8 mouse cellular contexts compared by ENCODE assay signal in the genomic region with DNA sequence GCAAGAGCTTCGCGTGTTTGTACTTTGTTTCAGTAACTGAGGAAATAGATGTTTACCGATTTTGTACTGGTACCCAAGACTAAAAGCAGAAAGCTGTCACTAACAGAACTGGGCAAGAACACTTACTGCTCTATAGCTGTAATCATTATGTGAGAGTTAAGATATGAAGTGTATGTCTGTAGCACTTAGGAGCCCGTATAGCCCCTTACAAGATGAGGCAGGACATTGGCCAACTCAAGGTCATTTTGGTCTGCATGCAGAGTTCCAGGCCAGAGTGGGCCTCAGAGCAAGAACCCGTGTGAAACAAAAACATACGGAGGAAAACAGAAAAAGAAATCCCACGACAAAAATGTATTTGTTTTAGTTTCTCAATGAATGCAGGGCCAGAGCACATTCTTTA. TPM values are rescaled to one million over a fixed set of nuclear protein-coding genes. Genes with fewer than 3 reads are reported as not detected.
DNase-seq lines count a peak whose midpoint lies in the region; ATAC-seq and TF ChIP-seq lines count a peak whose summit lies in the region.

No protein-coding gene starts in this region.

- no peaks in the 10 kb centered on the region for H3K27me3 ChIP-seq in CH12.LX (replicated peaks)
- no peaks in the 10 kb centered on the region for H3K27me3 ChIP-seq in forebrain, embryonic 14.5 days (replicated peaks; ENCODE audit: control insufficient read depth, insufficient read depth, low read length)
- no peaks in the 10 kb centered on the region for H3K27me3 ChIP-seq in liver, embryonic 16.5 days (ENCODE audit: control insufficient read depth, insufficient read depth, low read depth, low read length)

- H3K4me2 ChIP-seq in CH12.LX (ENCODE audit: insufficient read depth, low read depth, poor library complexity, severe bottlenecking), result peak overlapping the region; percentile 74
- peak overlapping the region; percentile 79 for H3K4me2 ChIP-seq in forebrain, embryonic 14.5 days (ENCODE audit: low read length)
- H3K4me2 ChIP-seq in liver, embryonic 16.5 days (ENCODE audit: low read depth, low read length), result peak overlapping the region; percentile 96

- H3K36me3 ChIP-seq in CH12.LX (replicated peaks in 1 of 2; ENCODE audit: control insufficient read depth in 1 of 2, insufficient read depth in 1 of 2, low read length in 1 of 2), result peaks cover 4 to 24% of the 10 kb centered on the region in 2 experiments
- no peaks in the 10 kb centered on the region for H3K36me3 ChIP-seq in forebrain, embryonic 14.5 days (ENCODE audit: control insufficient read depth, insufficient read depth, low read length)
- no peaks in the 10 kb centered on the region for H3K36me3 ChIP-seq in liver, embryonic 16.5 days (ENCODE audit: control insufficient read depth, insufficient read depth)

- no peaks in the 10 kb centered on the region for H3K9me3 ChIP-seq in CH12.LX (replicated peaks; ENCODE audit: low read length)
- no peaks in the 10 kb centered on the region for H3K9me3 ChIP-seq in forebrain, embryonic 14.5 days (replicated peaks; ENCODE audit: control insufficient read depth, low read length)
- H3K9me3 ChIP-seq in liver, embryonic 16.5 days (replicated peaks; ENCODE audit: control insufficient read depth, low read length), result no peaks in the 10 kb centered on the region

- no peak for TF ChIP-seq POLR2A in CH12.LX (IDR thresholded peaks at IDR 0.05; ENCODE audit: low read depth, low read length)

- no peak for TF ChIP-seq CTCF in CH12.LX (conservative IDR thresholded peaks at IDR 0.05 in 1 of 2, IDR thresholded peaks at IDR 0.05 in 1 of 2; ENCODE audit: low read depth in 2 of 2, low read length in 2 of 2)

- 41% methylated on average over 7 of the region's 7 CpGs for WGBS in forebrain, embryonic 14.5 days
- 43% methylated on average over 7 of the region's 7 CpGs for WGBS in liver, embryonic 16.5 days (ENCODE audit: insufficient replicate concordance)

- intact Hi-C loops in heart, postnatal 25 days (cut with DNase I), result loop anchor here (5.0 kb wide), 2 partner anchors 37 to 107 kb away; partner anchors contain the start of genes Klhl28, Prpf39 and Togaram1

- H3K27ac ChIP-seq in CH12.LX (ENCODE audit: insufficient read depth, low read depth), result peak overlapping the region; percentile 46; the same call in 1 of the 2 replicates
- H3K27ac ChIP-seq in forebrain, embryonic 14.5 days (ENCODE audit: low read depth, low read length), result 0 out of 2 replicates have a peak overlapping the region, but pooled peaks have one; percentile 91
- H3K27ac ChIP-seq in liver, embryonic 16.5 days (ENCODE audit: low read length), result peak overlapping the region; percentile 73

- peaks cover 4 to 31% of the 10 kb centered on the region in 2 experiments; a peak in 3 of 4 replicates for H3K4me1 ChIP-seq in CH12.LX (ENCODE audit: control insufficient read depth in 1 of 2, insufficient read depth in 2 of 2)
- peaks cover 19% of the 10 kb centered on the region for H3K4me1 ChIP-seq in forebrain, embryonic 14.5 days (ENCODE audit: control insufficient read depth, insufficient read depth, low read length)
- H3K4me1 ChIP-seq in liver, embryonic 16.5 days (ENCODE audit: control insufficient read depth, low read depth, low read length), result peaks cover 31% of the 10 kb centered on the region

- ATAC-seq in forebrain, embryonic 14.5 days, result no peak
- no peak for ATAC-seq in liver, embryonic 16.5 days (ENCODE audit: low read depth)

- peak overlapping the region; percentile 77 for H3K9ac ChIP-seq in CH12.LX (ENCODE audit: insufficient read depth, low read depth)
- peak overlapping the region; percentile 92 for H3K9ac ChIP-seq in forebrain, embryonic 14.5 days (ENCODE audit: low read length)
- H3K9ac ChIP-seq in liver, embryonic 16.5 days (ENCODE audit: low read depth, low read length), result peak overlapping the region; percentile 15; the same call in 1 of the 2 replicates

- in situ Hi-C loops in CH12.LX (cut with MboI; ENCODE audit: low pct_ligation_motif_present, low pct_unique_long_range_greater_than_20kb, low sequenced_read_pairs), result no loop called here

- peaks cover 45% of the 10 kb centered on the region for H3K79me2 ChIP-seq in CH12.LX (replicated peaks; ENCODE audit: control insufficient read depth, extremely low read depth, insufficient read depth, poor library complexity, severe bottlenecking)

- peak; percentile 81 for DNase-seq in heart, adult 11 months
- no peak for DNase-seq in heart, postnatal 25 days (ENCODE audit: low spot score)
- peak; percentile 12 for DNase-seq in CH12.LX (ENCODE audit: extremely low read depth)
- DNase-seq in forebrain, embryonic 14.5 days (ENCODE audit: low spot score), result no peak
- no peak for DNase-seq in spleen, postnatal 4 days (ENCODE audit: low spot score in 2 of 2)
- no peak for DNase-seq in left cerebral cortex, adult 9 months (ENCODE audit: low spot score in 2 of 2)
- no peak for DNase-seq in urinary bladder, adult 2 months (ENCODE audit: low spot score)

- TF ChIP-seq RAD21 in CH12.LX (IDR thresholded peaks at IDR 0.05; ENCODE audit: low read depth, low read length), result no peak

- peak overlapping the region; percentile 70 to 95 (median 92) for H3K4me3 ChIP-seq in CH12.LX (replicated peaks in 1 of 3; ENCODE audit: low read depth in 2 of 3, low read length in 2 of 3, poor library complexity in 1 of 3)
- H3K4me3 ChIP-seq in forebrain, embryonic 14.5 days (ENCODE audit: low read depth, low read length), result peak overlapping the region; percentile 64
- H3K4me3 ChIP-seq in liver, embryonic 16.5 days (ENCODE audit: low read depth, low read length), result peak overlapping the region; percentile 84

- dilution Hi-C loops in CH12.LX (cut with MboI; ENCODE audit: extremely low pct_ligation_motif_present, extremely low pct_unique_long_range_greater_than_20kb, low sequenced_read_pairs), result no loop called here

- TF ChIP-seq EP300 in CH12.LX (IDR thresholded peaks at IDR 0.05; ENCODE audit: low read length), result no peak

TF ChIP-seq in CH12.LX, 34 proteins besides CTCF, POLR2A, EP300 and RAD21:
- TF ChIP-seq POLR2AphosphoS2 (IDR thresholded peaks at IDR 0.05; ENCODE audit: low read depth, low read length), result no peak
- TF ChIP-seq MAX (IDR thresholded peaks at IDR 0.05; ENCODE audit: low read length), result 0 out of 2 replicates have a peak, but pooled peaks have one; percentile 2

RNA-seq across cellular contexts. Expression of gene Fancm, which starts 0.8 kb away (rescaled TPM):
- total RNA-seq in heart, postnatal 25 days (2021), result 1 to 10 TPM; 4.0 to 4.6 TPM
- total RNA-seq in CH12.LX (2012; rRNA removed), result 11.7 and 13.3 TPM in 2 replicates
- total RNA-seq in CH12.LX (2014; rRNA removed), result 13.7 TPM in 2 replicates
- polyA plus RNA-seq in CH12.LX (2012; ENCODE audit: insufficient read length, low read depth), result 15.4 and 16.5 TPM in 2 replicates
- polyA plus RNA-seq in forebrain, embryonic 14.5 days (2014; fragmentation: Nextera tagmentation; extraction: Ambion mirVana), result 6.6 and 9.7 TPM in 2 replicates
- 3.2 and 4.0 TPM in 2 replicates for polyA plus RNA-seq in liver, embryonic 16.5 days (2015; fragmentation: Nextera tagmentation; extraction: Ambion mirVana)
- polyA plus RNA-seq in urinary bladder, adult 2 months (2012; rRNA removed), result 2.5 and 3.1 TPM in 2 replicates

RNA-seq across cellular contexts. Expression of gene Fkbp3, which starts 0.8 kb away (rescaled TPM):
- 100 to 1,000 TPM; 235 to 260 TPM for total RNA-seq in heart, postnatal 25 days (2021)
- total RNA-seq in CH12.LX (2012; rRNA removed) (260 and 265 TPM in 2 replicates), CH12.LX (2014; rRNA removed) (518 and 546 TPM in 2 replicates)
- polyA plus RNA-seq in CH12.LX (2012; ENCODE audit: insufficient read length, low read depth), result 350 and 351 TPM in 2 replicates
- polyA plus RNA-seq in forebrain, embryonic 14.5 days (2014; fragmentation: Nextera tagmentation; extraction: Ambion mirVana), result 443 and 466 TPM in 2 replicates
- 101 and 105 TPM in 2 replicates for polyA plus RNA-seq in liver, embryonic 16.5 days (2015; fragmentation: Nextera tagmentation; extraction: Ambion mirVana)
- polyA plus RNA-seq in urinary bladder, adult 2 months (2012; rRNA removed), result 81.6 and 84.6 TPM in 2 replicates

RNA-seq across cellular contexts. Expression of gene Prpf39, which starts 38.5 kb away (rescaled TPM):
- 10 to 100 TPM; 12.1 to 12.7 TPM for total RNA-seq in heart, postnatal 25 days (2021)
- 15.3 and 17.7 TPM in 2 replicates for total RNA-seq in CH12.LX (2012; rRNA removed)
- 29.6 and 42.2 TPM in 2 replicates for total RNA-seq in CH12.LX (2014; rRNA removed)
- polyA plus RNA-seq in CH12.LX (2012; ENCODE audit: insufficient read length, low read depth), result 33.2 and 34.9 TPM in 2 replicates
- polyA plus RNA-seq in forebrain, embryonic 14.5 days (2014; fragmentation: Nextera tagmentation; extraction: Ambion mirVana), result 38.4 and 49.4 TPM in 2 replicates
- 13.6 and 16.4 TPM in 2 replicates for polyA plus RNA-seq in liver, embryonic 16.5 days (2015; fragmentation: Nextera tagmentation; extraction: Ambion mirVana)
- 37.3 and 37.8 TPM in 2 replicates for polyA plus RNA-seq in urinary bladder, adult 2 months (2012; rRNA removed)

Comparison
In these comparisons a context has a peak if more than half of its experiments do, and no peak if none do; other contexts are left out.
1. DNase-seq: peak in heart, adult 11 months (single experiment) and CH12.LX (single experiment); none in heart, postnatal 25 days (single experiment), forebrain, embryonic 14.5 days (single experiment), spleen, postnatal 4 days (0 of 2), left cerebral cortex, adult 9 months (0 of 2) and urinary bladder, adult 2 months (single experiment).
2. H3K9ac ChIP-seq: peak in every context shown above with its lines; median percentile 92 in forebrain, embryonic 14.5 days; 77 in CH12.LX; 15 in liver, embryonic 16.5 days.
3. Peak in every context shown above with its lines, with median percentiles within 50 percentile points of each other: H3K27ac ChIP-seq, H3K4me2 ChIP-seq and H3K4me3 ChIP-seq.